Comparison of ENCODE assay signal across 7 mouse cellular contexts in the genomic region with DNA sequence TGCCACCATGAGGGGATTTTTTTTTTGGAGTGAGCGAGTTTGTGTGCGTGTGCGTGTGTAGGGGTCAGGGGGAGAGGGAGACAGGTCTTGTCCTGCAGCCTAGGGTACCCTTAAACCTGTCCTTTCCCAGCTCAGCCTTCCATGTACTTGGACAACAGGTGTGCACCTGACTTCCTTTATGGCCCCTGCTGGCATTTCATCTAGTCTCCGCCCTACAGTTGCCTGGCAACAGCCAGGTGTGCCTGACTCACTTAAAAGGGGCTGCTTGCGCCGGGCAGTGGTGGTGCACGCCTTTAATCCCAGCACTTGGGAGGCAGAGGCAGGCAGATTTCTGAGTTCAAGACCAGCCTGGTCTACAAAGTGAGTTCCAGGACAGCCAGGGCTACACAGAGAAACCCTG. TPM values are rescaled to one million over a fixed set of nuclear protein-coding genes. Genes with fewer than 3 reads are reported as not detected.
DNase-seq lines count a peak whose midpoint lies in the region; ATAC-seq and TF ChIP-seq lines count a peak whose summit lies in the region.
"Not testable (repeated sequence)": the region's sequence is repeated elsewhere in the genome, so short reads cannot be mapped to it uniquely, and the experiment has no call there.

No protein-coding gene starts in this region.

- H3K27me3 ChIP-seq in E14TG2a.4 (ENCODE audit: insufficient read depth, low read length); ES-Bruce4 (ENCODE audit: control insufficient read depth, insufficient read depth, low read length, poor library complexity, severe bottlenecking); intestine, embryonic 15.5 days (replicated peaks): not testable (repeated sequence)

- TF ChIP-seq EP300 in ES-Bruce4 (IDR thresholded peaks at IDR 0.05; ENCODE audit: insufficient read depth, low read depth, low read length): 0 out of 2 replicates have a peak, but pooled peaks have one; percentile 5

- peaks cover 50% of the 10 kb centered on the region for H3K4me1 ChIP-seq in E14TG2a.4 (replicated peaks; ENCODE audit: low read depth, low read length)
- H3K4me1 ChIP-seq in ES-Bruce4 (ENCODE audit: control insufficient read depth, insufficient read depth, low read length); intestine, embryonic 15.5 days (replicated peaks): not testable (repeated sequence)
- H3K4me1 ChIP-seq in olfactory bulb, adult 2 months (ENCODE audit: control insufficient read depth, insufficient read depth, low read length): peaks cover 31% of the 10 kb centered on the region

- not testable (repeated sequence) for H3K9me3 ChIP-seq in E14TG2a.4 (ENCODE audit: low read length); ES-Bruce4 (replicated peaks; ENCODE audit: control insufficient read depth, insufficient read depth, low read length, poor library complexity, severe bottlenecking); intestine, embryonic 15.5 days

- peak; percentile 62 for ATAC-seq in intestine, embryonic 15.5 days

- H3K4me2 ChIP-seq in intestine, embryonic 15.5 days (replicated peaks): not testable (repeated sequence)

- TF ChIP-seq CTCF in E14TG2a.4 (conservative IDR thresholded peaks at IDR 0.05; ENCODE audit: low read length); ES-Bruce4 (IDR thresholded peaks at IDR 0.05; ENCODE audit: low read depth, low read length); layer of hippocampus, adult 2 months (conservative IDR thresholded peaks at IDR 0.05); olfactory bulb, adult 2 months (IDR thresholded peaks at IDR 0.05; ENCODE audit: insufficient read depth, low read depth, low read length): not testable (repeated sequence)

- peak overlapping the region; percentile 17; the same call in 1 of the 2 replicates for H3K4me3 ChIP-seq in E14TG2a.4 (replicated peaks; ENCODE audit: low read length)
- not testable (repeated sequence) for H3K4me3 ChIP-seq in ES-Bruce4 (ENCODE audit: low read depth, low read length); intestine, embryonic 15.5 days (replicated peaks); layer of hippocampus, adult 2 months; olfactory bulb, adult 2 months (ENCODE audit: insufficient read depth, low read depth, low read length)

- H3K27ac ChIP-seq in ES-Bruce4 (ENCODE audit: insufficient read depth, low read length); intestine, embryonic 15.5 days: not testable (repeated sequence)
- peak overlapping the region; percentile 65; the same call in 1 of the 2 replicates for H3K27ac ChIP-seq in layer of hippocampus, adult 2 months
- 0 out of 2 replicates have a peak overlapping the region, but pooled peaks have one; percentile 16 for H3K27ac ChIP-seq in olfactory bulb, adult 2 months (ENCODE audit: insufficient read depth, low read depth, low read length)

- H3K9ac ChIP-seq in ES-Bruce4 (ENCODE audit: low read depth, poor library complexity, severe bottlenecking); intestine, embryonic 15.5 days: not testable (repeated sequence)

- WGBS in intestine, embryonic 15.5 days: 86% methylated on average over 7 of the region's 7 CpGs
- 55% methylated on average over 7 of the region's 7 CpGs for WGBS in large intestine, adult 2 months
- 93% methylated on average over 7 of the region's 7 CpGs for WGBS in olfactory bulb, adult 2 months

- DNase-seq in R1 (ENCODE audit: low read depth, low spot score): peak; percentile 29
- peak; percentile 39 for DNase-seq in large intestine, adult 2 months (ENCODE audit: low read depth, low spot score)
- not testable (repeated sequence) for DNase-seq in layer of hippocampus, adult 2 months (ENCODE audit: low spot score in 2 of 2)

- not testable (repeated sequence) for TF ChIP-seq POLR2A in ES-Bruce4 (IDR thresholded peaks at IDR 0.05; ENCODE audit: insufficient read depth, low read length); olfactory bulb, adult 2 months (IDR thresholded peaks at IDR 0.05; ENCODE audit: insufficient read depth, low read depth, low read length)

- not testable (repeated sequence) for H3K36me3 ChIP-seq in E14TG2a.4 (ENCODE audit: insufficient read depth, low read length); ES-Bruce4 (ENCODE audit: control insufficient read depth, insufficient read depth, low read length, poor library complexity, severe bottlenecking)
- H3K36me3 ChIP-seq in intestine, embryonic 15.5 days: peaks cover 12% of the 10 kb centered on the region; the same call in 1 of the 2 replicates

RNA-seq across cellular contexts. Expression of gene Grik5, which starts 27.5 kb away (rescaled TPM):
- 31.5 and 40.0 TPM in 2 replicates for polyA plus RNA-seq in ES-Bruce4 (2011; ENCODE audit: insufficient read depth, insufficient read length, low read depth, missing spikeins)
- 3.3 and 3.7 TPM in 2 replicates for polyA plus RNA-seq in intestine, embryonic 15.5 days (2015; fragmentation: Nextera tagmentation; extraction: Ambion mirVana)
- 6.4 and 8.7 TPM in 2 replicates for polyA plus RNA-seq in large intestine, adult 2 months (2012; rRNA removed)
- total RNA-seq in layer of hippocampus, adult 2 months (2021): 100 to 1,000 TPM; 247 to 248 TPM
- polyA plus RNA-seq in olfactory bulb, adult 2 months (2012; ENCODE audit: insufficient read depth, insufficient read length, low replicate concordance, missing spikeins): not detected in 2 replicates

RNA-seq across cellular contexts. Expression of gene Zfp574, which starts 27.8 kb away (rescaled TPM):
- polyA plus RNA-seq in ES-Bruce4 (2011; ENCODE audit: insufficient read depth, insufficient read length, low read depth, missing spikeins): 13.5 and 14.8 TPM in 2 replicates
- polyA plus RNA-seq in intestine, embryonic 15.5 days (2015; fragmentation: Nextera tagmentation; extraction: Ambion mirVana): 24.7 and 25.3 TPM in 2 replicates
- polyA plus RNA-seq in large intestine, adult 2 months (2012; rRNA removed): 16.8 and 20.6 TPM in 2 replicates
- total RNA-seq in layer of hippocampus, adult 2 months (2021): 10 to 100 TPM; 29.3 to 30.3 TPM
- polyA plus RNA-seq in olfactory bulb, adult 2 months (2012; ENCODE audit: insufficient read depth, insufficient read length, low replicate concordance, missing spikeins): not detected in 2 replicates

RNA-seq across cellular contexts. Expression of gene Atp1a3, which starts 38.8 kb away (rescaled TPM):
- polyA plus RNA-seq in ES-Bruce4 (2011; ENCODE audit: insufficient read depth, insufficient read length, low read depth, missing spikeins): 7.0 and 9.4 TPM in 2 replicates
- polyA plus RNA-seq in intestine, embryonic 15.5 days (2015; fragmentation: Nextera tagmentation; extraction: Ambion mirVana): 3.8 TPM in 2 replicates
- polyA plus RNA-seq in large intestine, adult 2 months (2012; rRNA removed): 1.8 and 3.3 TPM in 2 replicates
- 1,000 to 10,000 TPM; 2,443 to 2,563 TPM for total RNA-seq in layer of hippocampus, adult 2 months (2021)
- polyA plus RNA-seq in olfactory bulb, adult 2 months (2012; ENCODE audit: insufficient read depth, insufficient read length, low replicate concordance, missing spikeins): 361 and 745 TPM in 2 replicates

Comparison
In these comparisons a context has a peak if more than half of its experiments do, and no peak if none do; other contexts are left out.
1. RNA of gene Zfp574, which starts 27.8 kb away (polyA plus RNA-seq): 24.7 to 25.3 TPM in intestine, embryonic 15.5 days, 16.8 to 20.6 TPM in large intestine, adult 2 months and 13.5 to 14.8 TPM in ES-Bruce4; not detected in olfactory bulb, adult 2 months; every median in the first group is over 10 times any median in the second.
2. RNA of gene Atp1a3, which starts 38.8 kb away (polyA plus RNA-seq): 361 to 745 TPM in olfactory bulb, adult 2 months; 7.0 to 9.4 TPM in ES-Bruce4, 3.8 TPM in intestine, embryonic 15.5 days and 1.8 to 3.3 TPM in large intestine, adult 2 months; every median in the first group is over 10 times any median in the second.